Mouse (Mus musculus): ENCODE data around the gene Agap1.

- TF ChIP-seq CTCF (IDR thresholded peaks at IDR 0.05; ENCODE audit: borderline replicate concordance, extremely low read depth, insufficient read depth, insufficient read length): no peak
- no peak for TF ChIP-seq POLR2A (IDR thresholded peaks at IDR 0.05; ENCODE audit: borderline replicate concordance, extremely low read depth, insufficient read depth, insufficient read length, poor library complexity, severe bottlenecking)
These were observed 132.5 kb downstream of the Agap1 start for GRCm38 (mm10) chr1:89586991-89587683.

Data from brain, embryonic 14.5 days (tissue).